Mouse (Mus musculus) embryonic facial prominence, embryonic 15.5 days (tissue): ENCODE measurements at regions not wholly inside any gene's neighbourhood (a gene's known extent, or its start where the extent isn't known, plus 50 kb on each side); places are given as distances from the start of the nearest gene placed in this dataset.

Experiments used
- ATAC-seq: fragments of 200-750 bp; cut with Nextera tagmentation; 2 replicates; pipeline ENCODE4 v1.8.0; 2017; ENCODE audit warnings: low read depth, moderate TSS enrichment; ENCODE audit not compliant: insufficient number of reproducible peaks, low FRiP score, low TSS enrichment
- H3K27ac ChIP-seq: fragments of 300-500 bp; sonication (generic); replicated peaks from 2 replicates; pipeline ENCODE4 v1.5.1; 2015; ENCODE audit warnings: mild to moderate bottlenecking, inconsistent platforms
- H3K27me3 ChIP-seq: fragments of 300-500 bp; sonication (generic); 2 replicates; pipeline ENCODE4 v1.6.1; 2015; ENCODE audit warnings: inconsistent platforms
- H3K36me3 ChIP-seq: fragments of 300-500 bp; sonication (generic); 2 replicates; pipeline ENCODE4 v1.6.1; 2015; ENCODE audit warnings: mild to moderate bottlenecking, inconsistent platforms
- H3K4me1 ChIP-seq: fragments of 300-500 bp; sonication (generic); 2 replicates; pipeline ENCODE4 v1.6.1; 2015; ENCODE audit warnings: inconsistent platforms
- H3K4me2 ChIP-seq: fragments of 300-500 bp; sonication (generic); replicated peaks from 2 replicates; pipeline ENCODE4 v1.6.1; 2015; ENCODE audit warnings: mild to moderate bottlenecking, inconsistent platforms
- H3K4me3 ChIP-seq: fragments of 300-500 bp; sonication (generic); replicated peaks from 2 replicates; pipeline ENCODE4 v1.5.1; 2015; ENCODE audit warnings: mild to moderate bottlenecking, inconsistent platforms
- H3K9ac ChIP-seq: fragments of 300-500 bp; sonication (generic); 2 replicates; pipeline ENCODE4 v1.6.1; 2015; ENCODE audit warnings: inconsistent platforms
- H3K9me3 ChIP-seq: fragments of 300-500 bp; sonication (generic); replicated peaks from 2 replicates; pipeline ENCODE4 v1.6.1; 2016; ENCODE audit warnings: inconsistent platforms
- WGBS: fragments of 180-500 bp; shearing (Covaris S2); methylation state at CpG from one replicate; pipeline ENCODE4 v1.1.7; 2015; 5-methylcytosine and 5-hydroxymethylcytosine counted together

DNA sequence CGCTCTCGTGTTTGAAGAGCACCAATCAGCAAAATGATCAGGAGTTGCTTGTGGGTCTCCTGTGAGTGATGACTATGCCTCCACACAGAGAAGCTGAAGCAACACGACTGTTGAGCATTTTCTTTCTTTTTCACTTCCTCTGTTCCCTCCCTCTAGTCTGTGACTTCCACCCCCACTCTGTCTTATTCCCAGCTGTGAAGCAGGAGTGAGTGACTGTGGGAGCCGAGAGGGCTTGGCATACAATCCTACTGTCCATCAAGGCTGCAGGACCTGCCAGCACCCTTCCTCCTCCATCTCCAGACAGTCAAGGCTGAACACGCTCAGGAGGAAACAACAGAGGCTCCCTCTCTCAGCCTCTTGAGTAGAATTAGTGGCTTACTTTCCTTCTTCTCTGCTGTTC is 401.3 kb downstream of the Plcl1 start:
- Histone ChIP-seq H3K4me2 (no peak overlapping the region), H3K27ac (no peak overlapping the region), H3K27me3 (no peaks in the 10 kb centered on the region), H3K4me3 (no peak overlapping the region), H3K36me3 (no peaks in the 10 kb centered on the region), H3K4me1 (peaks cover 9% of the 10 kb centered on the region; the same call in 1 of the 2 replicates), H3K9me3 (no peaks in the 10 kb centered on the region), H3K9ac (no peak overlapping the region)
- WGBS = 61% methylated on average over 5 of the region's 5 CpGs
- ATAC-seq = no peak

DNA sequence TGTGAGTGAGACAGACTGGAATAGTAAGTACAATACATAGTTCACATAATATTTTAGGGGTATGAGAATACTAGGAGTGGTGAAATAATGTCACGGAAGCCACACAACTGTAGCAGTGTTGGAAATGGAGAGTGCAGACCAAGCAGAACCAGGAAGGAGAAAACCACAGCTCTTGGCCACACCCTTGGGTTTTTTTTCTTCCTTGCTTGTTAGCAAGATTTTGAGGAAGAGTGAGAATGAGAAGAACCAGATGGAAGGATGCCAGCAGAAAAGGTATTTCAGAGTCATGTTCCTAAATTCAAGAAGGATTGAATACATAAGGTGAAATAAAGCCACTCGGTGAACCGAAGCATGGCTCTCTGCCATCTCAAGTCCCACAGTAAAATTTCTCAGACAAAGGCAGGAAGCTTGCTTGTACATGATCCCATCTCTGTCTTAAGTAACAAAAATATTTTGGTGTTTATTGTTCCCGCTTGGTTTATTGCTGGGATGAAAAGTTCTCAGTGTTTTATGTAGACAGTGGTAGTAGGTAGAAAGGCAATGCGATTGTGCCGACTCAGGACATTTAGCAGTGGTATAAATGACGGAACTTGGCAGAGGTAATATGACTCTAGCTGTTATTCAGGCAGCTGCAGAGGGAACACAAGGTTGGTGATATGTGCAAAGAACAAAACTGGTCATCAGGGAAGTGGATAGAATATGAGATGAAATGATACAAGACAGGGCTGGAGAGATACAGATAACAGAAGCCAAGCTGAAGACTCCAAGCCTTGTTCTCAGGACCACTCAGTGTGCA is 403.2 kb downstream of the Plcl1 start:
- H3K27ac ChIP-seq = no peak overlapping the region
- H3K4me2 ChIP-seq = no peak overlapping the region
- H3K27me3 ChIP-seq = no peaks in the 10 kb centered on the region
- no peak overlapping the region for H3K9ac ChIP-seq
- no peak for ATAC-seq
- H3K36me3 ChIP-seq = no peaks in the 10 kb centered on the region
- WGBS = 58% methylated on average over 7 of the region's 7 CpGs
- no peak overlapping the region for H3K4me3 ChIP-seq
- H3K9me3 ChIP-seq = no peaks in the 10 kb centered on the region
- H3K4me1 ChIP-seq = peaks cover 9% of the 10 kb centered on the region; the same call in 1 of the 2 replicates

DNA sequence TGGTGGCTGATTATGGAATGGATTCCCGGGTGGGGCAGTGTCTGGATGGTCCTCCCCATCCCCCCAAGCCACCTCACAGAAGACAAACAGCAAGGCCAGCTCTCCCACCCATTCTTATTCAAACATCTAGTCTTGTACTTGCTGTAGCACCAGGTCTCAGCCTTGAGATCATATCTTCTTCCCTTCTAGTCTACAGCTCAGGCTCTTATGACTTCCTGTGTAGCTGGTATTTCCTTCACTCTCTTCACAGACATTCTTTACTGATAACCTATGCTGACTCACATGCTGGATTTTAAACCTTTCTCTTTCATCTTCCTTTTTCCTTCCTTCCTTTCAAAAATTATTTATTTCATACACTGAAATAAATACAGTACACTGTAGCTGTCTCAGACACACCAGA is 406.8 kb downstream of the Plcl1 start:
- 65% methylated on average over 1 of the region's 1 CpGs for WGBS
- H3K9me3 ChIP-seq = no peaks in the 10 kb centered on the region
- ATAC-seq = no peak
- H3K27ac ChIP-seq = no peak overlapping the region
- H3K4me2 ChIP-seq = no peak overlapping the region
- no peaks in the 10 kb centered on the region for H3K27me3 ChIP-seq
- H3K9ac ChIP-seq = no peak overlapping the region
- no peak overlapping the region for H3K4me3 ChIP-seq
- H3K4me1 ChIP-seq = 0 out of 2 replicates have a peak, but pooled peaks cover 5% of the 10 kb centered on the region
- no peaks in the 10 kb centered on the region for H3K36me3 ChIP-seq

DNA sequence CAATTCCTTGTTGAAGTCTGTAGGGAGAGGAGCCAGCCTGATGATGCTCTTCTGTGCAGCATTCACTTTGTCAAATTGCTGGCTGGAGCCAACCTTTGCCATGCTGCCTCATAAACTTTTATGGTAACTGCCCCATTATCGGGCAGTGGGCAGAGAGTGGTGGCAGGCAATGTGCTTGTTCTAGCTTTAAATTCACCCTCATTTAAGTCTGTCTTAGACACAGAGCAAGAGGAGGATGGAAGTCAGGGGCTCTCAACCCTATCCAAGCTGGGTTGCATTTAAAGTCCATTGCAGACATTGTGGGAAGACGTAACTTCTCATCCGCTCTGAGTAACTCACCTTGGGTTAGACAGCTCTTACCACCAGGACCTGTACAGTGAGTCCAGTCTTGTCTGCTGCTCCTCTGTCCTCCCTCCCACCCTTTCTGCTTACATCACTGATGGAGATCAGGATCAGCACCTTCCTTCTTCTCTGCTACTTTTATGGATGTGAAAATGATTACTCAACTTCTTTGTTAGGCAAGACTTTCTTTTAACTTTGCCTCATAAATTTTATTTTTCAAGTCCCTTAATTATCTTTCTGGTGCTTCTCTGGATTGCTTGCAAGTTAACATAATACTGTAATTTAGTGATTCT is 415.3 kb downstream of the Plcl1 start:
- no peak overlapping the region for H3K4me3 ChIP-seq
- no peaks in the 10 kb centered on the region for H3K9me3 ChIP-seq
- no peak overlapping the region for H3K4me2 ChIP-seq
- no peaks in the 10 kb centered on the region for H3K36me3 ChIP-seq
- ATAC-seq = no peak
- WGBS = 86% methylated on average over 3 of the region's 3 CpGs
- H3K27ac ChIP-seq = no peak overlapping the region
- H3K4me1 ChIP-seq = no peaks in the 10 kb centered on the region
- H3K9ac ChIP-seq = no peak overlapping the region
- H3K27me3 ChIP-seq = no peaks in the 10 kb centered on the region

DNA sequence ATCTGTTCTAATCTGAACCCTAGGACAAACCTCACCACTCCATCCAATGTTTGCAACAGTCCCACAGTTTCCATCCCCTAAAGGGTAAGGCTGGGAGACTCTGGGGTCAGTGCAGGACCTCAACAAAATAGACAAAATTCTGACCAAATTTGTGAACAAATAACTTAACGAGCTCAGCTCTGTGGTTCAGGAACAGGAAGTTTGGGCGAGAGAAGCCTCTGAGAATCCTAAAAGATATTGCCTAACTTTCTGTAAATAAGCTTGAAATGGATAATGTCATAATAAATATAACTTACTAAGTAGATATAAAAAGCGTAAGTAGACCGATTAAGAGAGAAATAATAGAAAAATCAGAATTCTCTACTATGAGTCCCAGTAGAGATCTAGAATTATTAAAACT is 416.9 kb downstream of the Plcl1 start:
- Histone ChIP-seq H3K4me1 (no peaks in the 10 kb centered on the region), H3K27me3 (no peaks in the 10 kb centered on the region), H3K4me3 (no peak overlapping the region), H3K27ac (no peak overlapping the region), H3K9ac (no peak overlapping the region), H3K9me3 (no peaks in the 10 kb centered on the region), H3K4me2 (no peak overlapping the region), H3K36me3 (no peaks in the 10 kb centered on the region)
- ATAC-seq = no peak
- WGBS = 86% methylated on average over 4 of the region's 4 CpGs

DNA sequence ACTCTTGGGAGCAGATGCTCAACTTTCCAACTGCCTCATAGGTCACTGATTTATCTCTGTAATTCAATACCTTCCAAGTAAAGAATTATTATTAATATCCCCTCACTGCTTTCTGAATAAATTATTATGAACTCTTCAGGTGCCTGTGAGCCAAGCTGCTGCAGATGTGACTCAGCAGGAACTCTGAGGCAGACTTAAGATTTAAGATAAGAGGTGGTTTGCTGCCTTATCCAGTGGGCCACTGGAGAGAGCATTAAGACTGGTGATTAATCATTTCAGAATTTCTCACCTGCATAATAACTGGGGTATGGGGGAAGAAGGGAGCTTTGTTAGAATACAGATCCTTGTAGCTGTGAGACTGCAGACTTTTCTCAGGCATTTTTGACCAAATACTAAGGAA is 421.5 kb downstream of the Plcl1 start:
- Histone ChIP-seq H3K4me1 (no peaks in the 10 kb centered on the region), H3K27me3 (no peaks in the 10 kb centered on the region), H3K4me2 (no peak overlapping the region), H3K9me3 (no peaks in the 10 kb centered on the region), H3K36me3 (no peaks in the 10 kb centered on the region), H3K4me3 (no peak overlapping the region), H3K27ac (no peak overlapping the region), H3K9ac (no peak overlapping the region)
- no peak for ATAC-seq

DNA sequence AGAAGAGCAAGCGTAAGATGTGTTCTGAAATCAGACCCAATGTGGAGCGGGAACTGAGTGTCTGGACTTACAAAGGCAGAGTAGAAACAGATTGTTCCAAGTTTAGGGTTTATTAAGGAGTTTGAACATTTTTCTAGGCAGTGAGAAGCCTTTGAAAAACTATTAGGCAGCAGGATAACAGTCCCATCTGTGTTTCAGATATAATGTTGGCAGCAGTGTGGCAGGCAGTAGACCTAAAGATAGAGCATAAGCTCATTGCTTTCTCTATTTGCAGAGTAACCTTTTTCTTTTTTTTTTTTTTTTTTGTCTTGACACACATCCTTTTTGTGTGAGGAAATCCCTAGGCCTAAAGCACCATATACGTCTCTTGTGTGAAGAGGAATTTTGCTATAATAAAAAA is 429.6 kb downstream of the Plcl1 start:
- Histone ChIP-seq H3K9me3 (no peaks in the 10 kb centered on the region), H3K4me1 (no peaks in the 10 kb centered on the region), H3K27ac (no peak overlapping the region), H3K9ac (no peak overlapping the region), H3K4me3 (no peak overlapping the region), H3K36me3 (no peaks in the 10 kb centered on the region), H3K4me2 (no peak overlapping the region), H3K27me3 (no peaks in the 10 kb centered on the region)
- no peak for ATAC-seq
- 76% methylated on average over 3 of the region's 3 CpGs for WGBS

DNA sequence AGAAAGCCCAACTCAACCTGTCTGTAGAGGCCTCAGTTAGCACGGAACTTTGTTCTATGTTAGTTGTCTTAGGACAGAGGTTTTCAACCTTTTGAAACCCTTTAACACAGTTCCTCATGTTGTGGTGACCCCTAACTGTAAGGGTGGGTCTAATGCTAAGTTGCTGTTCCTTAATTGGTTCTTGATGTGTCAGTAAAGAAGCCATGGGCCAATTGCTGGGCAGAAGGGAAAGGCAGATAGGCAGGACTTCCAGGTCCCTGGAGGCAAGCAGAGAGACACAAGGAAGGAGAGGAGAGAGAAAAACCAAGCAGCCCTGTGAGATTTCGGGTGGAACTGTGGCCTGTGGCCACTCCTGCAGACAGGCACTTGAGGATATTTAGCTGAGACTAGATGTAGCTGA is 431.0 kb downstream of the Plcl1 start:
- Histone ChIP-seq H3K9me3 (no peaks in the 10 kb centered on the region), H3K9ac (no peak overlapping the region), H3K36me3 (no peaks in the 10 kb centered on the region), H3K4me2 (no peak overlapping the region), H3K4me3 (no peak overlapping the region), H3K27me3 (no peaks in the 10 kb centered on the region), H3K27ac (no peak overlapping the region), H3K4me1 (no peaks in the 10 kb centered on the region)
- ATAC-seq = no peak
- WGBS = 85% methylated on average over 2 of the region's 2 CpGs

DNA sequence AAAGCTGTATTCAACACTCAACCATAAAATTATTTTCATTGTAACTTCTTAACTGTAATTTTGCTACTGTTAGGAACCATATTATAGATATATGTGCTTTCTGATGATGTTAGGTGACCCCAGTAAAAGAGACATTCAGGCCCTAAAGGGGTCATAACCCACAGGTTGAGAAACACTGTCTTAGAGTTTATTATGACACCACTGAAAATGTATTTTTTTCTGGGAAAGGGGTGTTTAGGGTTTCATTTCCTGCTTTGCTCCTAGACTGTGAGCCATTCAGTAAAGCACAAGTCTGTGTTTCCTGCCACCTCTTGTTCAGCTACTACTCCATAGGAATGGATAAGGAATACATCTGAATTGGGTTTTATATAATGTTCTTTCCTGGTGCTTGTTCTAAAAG is 431.6 kb downstream of the Plcl1 start:
- Histone ChIP-seq H3K27ac (no peak overlapping the region), H3K4me2 (no peak overlapping the region), H3K4me3 (no peak overlapping the region), H3K36me3 (no peaks in the 10 kb centered on the region), H3K4me1 (no peaks in the 10 kb centered on the region), H3K9me3 (no peaks in the 10 kb centered on the region), H3K9ac (no peak overlapping the region), H3K27me3 (no peaks in the 10 kb centered on the region)
- ATAC-seq = no peak

DNA sequence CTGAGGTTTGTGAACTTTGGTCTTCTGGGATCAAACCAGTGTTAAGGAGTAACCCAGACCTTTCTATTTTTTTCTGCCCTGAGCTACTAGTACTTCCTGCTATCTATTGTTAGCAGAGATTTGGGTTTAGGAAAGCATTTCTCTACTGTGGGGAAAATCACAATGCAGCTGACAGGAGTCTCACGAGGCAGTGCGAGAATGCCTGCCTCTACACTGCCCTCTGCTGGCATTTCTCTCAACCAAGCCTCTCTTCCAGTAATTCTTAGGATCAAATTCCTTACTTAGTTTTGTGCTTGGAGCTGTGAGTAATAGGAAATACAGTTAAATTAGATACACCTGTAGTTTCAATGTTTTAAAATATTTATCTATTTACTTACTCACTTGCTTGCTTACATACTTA is 432.4 kb downstream of the Plcl1 start:
- no peaks in the 10 kb centered on the region for H3K36me3 ChIP-seq
- no peaks in the 10 kb centered on the region for H3K4me1 ChIP-seq
- H3K9me3 ChIP-seq = no peaks in the 10 kb centered on the region
- H3K4me2 ChIP-seq = no peak overlapping the region
- no peak overlapping the region for H3K9ac ChIP-seq
- no peak overlapping the region for H3K4me3 ChIP-seq
- WGBS = 3% methylated on average over 2 of the region's 2 CpGs
- H3K27ac ChIP-seq = no peak overlapping the region
- H3K27me3 ChIP-seq = no peaks in the 10 kb centered on the region
- ATAC-seq = no peak

DNA sequence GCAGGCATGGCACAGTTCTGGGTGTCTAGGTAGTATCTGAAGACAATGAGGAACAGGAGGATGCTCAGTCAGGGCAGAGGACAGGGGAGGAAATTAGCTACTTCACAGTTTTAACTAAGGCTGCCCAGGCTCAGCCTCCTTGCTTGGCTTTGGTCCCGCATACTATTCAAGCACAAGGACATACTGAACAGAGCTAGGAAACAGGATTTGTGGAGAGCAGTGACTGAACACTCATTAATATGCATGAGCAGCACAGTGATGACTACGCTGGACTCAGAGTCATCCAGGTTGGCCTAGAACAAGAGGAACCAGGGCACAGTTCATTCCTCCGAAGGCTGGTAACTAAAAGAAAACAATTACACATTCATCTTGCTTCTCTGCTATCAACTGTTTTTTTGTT is 443.1 kb downstream of the Plcl1 start:
- 75% methylated on average over 3 of the region's 3 CpGs for WGBS
- H3K27me3 ChIP-seq = no peaks in the 10 kb centered on the region
- no peak overlapping the region for H3K27ac ChIP-seq
- H3K36me3 ChIP-seq = no peaks in the 10 kb centered on the region
- no peak for ATAC-seq
- no peak overlapping the region for H3K9ac ChIP-seq
- no peak overlapping the region for H3K4me2 ChIP-seq
- H3K4me3 ChIP-seq = no peak overlapping the region
- no peaks in the 10 kb centered on the region for H3K9me3 ChIP-seq
- no peaks in the 10 kb centered on the region for H3K4me1 ChIP-seq

DNA sequence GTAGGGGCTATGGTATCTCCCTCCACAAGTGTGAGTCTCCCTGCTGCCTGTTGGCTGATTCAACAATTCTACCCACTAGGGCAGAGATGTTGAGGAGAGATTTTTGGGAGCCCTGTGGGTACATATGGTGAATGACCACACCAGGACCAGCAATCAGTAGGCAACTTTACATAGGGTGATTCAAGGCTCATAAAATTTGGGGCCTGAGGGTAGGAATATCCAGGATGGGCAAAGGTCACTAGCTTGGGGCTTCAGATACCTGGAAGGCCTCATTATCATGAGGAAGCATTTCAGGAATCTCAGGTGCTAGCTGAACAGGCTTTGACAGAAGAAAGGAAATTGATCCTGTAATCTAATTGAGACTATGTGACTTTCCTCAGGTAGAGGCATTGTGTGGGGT is 446.6 kb downstream of the Plcl1 start:
- Histone ChIP-seq H3K36me3 (no peaks in the 10 kb centered on the region), H3K27ac (no peak overlapping the region), H3K9ac (no peak overlapping the region), H3K27me3 (no peaks in the 10 kb centered on the region), H3K4me3 (no peak overlapping the region), H3K9me3 (no peaks in the 10 kb centered on the region), H3K4me2 (no peak overlapping the region), H3K4me1 (0 out of 2 replicates have a peak, but pooled peaks cover 3% of the 10 kb centered on the region)
- no peak for ATAC-seq
